Mouse (Mus musculus) thymus, adult 2 months (tissue): Measurements from ENCODE around the gene Ccdc155. TPM values are rescaled to one million over a fixed set of nuclear protein-coding genes. Genes with fewer than 3 reads are reported as not detected.

ENCODE experiments used
- DNase-seq: peaks from one replicate; pipeline ENCODE4 v3.0.0; 2021
- H3K27ac ChIP-seq: fragments of 200-500 bp; 2 replicates; pipeline ENCODE4 v1.5.1; 2012; ENCODE audit warnings: low read length, control low read depth; ENCODE audit not compliant: control insufficient read depth, insufficient read depth
- H3K27me3 ChIP-seq: fragments of 200-500 bp; 2 replicates; pipeline ENCODE4 v1.6.1; 2012; ENCODE audit warnings: mild to moderate bottlenecking, low read length, moderate library complexity, mixed read lengths; ENCODE audit not compliant: control insufficient read depth, insufficient read depth
- H3K36me3 ChIP-seq: fragments of 200-500 bp; 2 replicates; pipeline ENCODE4 v1.6.1; 2012; ENCODE audit warnings: mild to moderate bottlenecking, low read length, moderate library complexity; ENCODE audit not compliant: control insufficient read depth, insufficient read depth
- H3K4me1 ChIP-seq: fragments of 200-500 bp; replicated peaks from 2 replicates; pipeline ENCODE4 v1.6.1; 2012; ENCODE audit warnings: low read length; ENCODE audit not compliant: control insufficient read depth, insufficient read depth
- H3K4me3 ChIP-seq: fragments of 200-500 bp; 2 replicates; pipeline ENCODE4 v1.5.1; 2012; ENCODE audit warnings: mild to moderate bottlenecking, low read length, control low read depth, moderate library complexity; ENCODE audit not compliant: control insufficient read depth, insufficient read depth
- CTCF ChIP-seq: fragments of 200-500 bp; IDR thresholded peaks from 2 replicates; pipeline ENCODE4 v1.5.1; 2012; ENCODE audit warnings: mild to moderate bottlenecking, control low read depth, low read length, moderate library complexity, borderline replicate concordance; ENCODE audit not compliant: control insufficient read depth, poor library complexity, insufficient read depth; ENCODE audit errors: extremely low read depth
- POLR2A ChIP-seq: fragments of 200-500 bp; IDR thresholded peaks from 2 replicates; pipeline ENCODE4 v1.6.1; 2012; ENCODE audit warnings: mild to moderate bottlenecking, low read length, control low read depth, moderate library complexity; ENCODE audit not compliant: control insufficient read depth, poor library complexity, insufficient read depth; ENCODE audit errors: extremely low read depth
- WGBS: fragments of 180-500 bp; shearing (Covaris S2); methylation state at CpG from one replicate; pipeline ENCODE4 v1.1.7; 2018; 5-methylcytosine and 5-hydroxymethylcytosine counted together
- polyA plus RNA-seq: library from polyadenylated mRNA; depleted of rRNA; stranded (reverse); fragments of >200 nt; gene quantifications from 2 replicates; pipeline ENCODE4 v1.2.3, GENCODE M21; 2012

Ccdc155 gene
- polyA plus RNA-seq, 1 experiment, result 0.32 TPM

DNA sequence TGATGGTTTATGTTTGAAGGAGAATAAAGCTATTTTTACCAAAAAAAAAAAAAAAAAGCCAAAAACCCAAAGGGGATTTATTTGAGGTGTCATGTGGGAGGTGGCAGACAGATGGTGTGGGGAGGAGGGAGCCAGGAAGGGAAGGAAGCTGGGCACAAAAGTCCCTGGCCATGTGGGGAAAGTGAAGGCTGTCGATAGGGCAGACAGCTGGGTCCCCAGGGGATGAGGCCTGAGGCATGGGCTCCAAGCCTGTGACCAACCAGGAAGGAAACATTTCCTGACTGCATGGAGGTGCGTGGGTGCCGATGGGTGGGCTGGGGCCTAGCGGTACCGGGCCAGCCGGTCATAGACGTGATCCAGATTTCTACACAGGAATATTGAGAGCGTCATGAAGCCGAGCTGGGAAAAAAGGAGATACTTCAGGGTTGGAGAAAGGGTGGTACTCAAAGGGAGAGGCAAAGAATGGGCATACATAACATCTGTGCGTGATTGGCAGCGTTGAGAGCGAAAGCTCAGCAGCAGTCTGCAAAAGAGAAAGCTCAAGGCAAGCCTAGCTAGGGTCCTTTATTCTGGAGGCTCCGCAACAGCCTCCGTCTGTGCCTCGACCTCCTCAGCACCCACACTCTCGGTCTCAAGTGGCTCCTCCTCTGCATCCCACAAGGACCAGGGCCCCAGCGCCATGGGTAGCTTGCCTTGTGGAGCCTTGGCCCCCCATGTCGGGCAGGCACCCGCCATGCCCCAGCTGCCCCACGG, 29.1 kb upstream of the Ccdc155 start:
- DNase-seq, result no peak
- no peaks in the 10 kb centered on the region for H3K36me3 ChIP-seq
- H3K4me1 ChIP-seq, result peaks cover 15% of the 10 kb centered on the region
- no peak for TF ChIP-seq CTCF
- no peak for TF ChIP-seq POLR2A
- H3K27ac ChIP-seq, result no peak overlapping the region
- no peak overlapping the region for H3K4me3 ChIP-seq
- 74% methylated on average over 20 of the region's 20 CpGs for WGBS
- H3K27me3 ChIP-seq, result no peaks in the 10 kb centered on the region

DNA sequence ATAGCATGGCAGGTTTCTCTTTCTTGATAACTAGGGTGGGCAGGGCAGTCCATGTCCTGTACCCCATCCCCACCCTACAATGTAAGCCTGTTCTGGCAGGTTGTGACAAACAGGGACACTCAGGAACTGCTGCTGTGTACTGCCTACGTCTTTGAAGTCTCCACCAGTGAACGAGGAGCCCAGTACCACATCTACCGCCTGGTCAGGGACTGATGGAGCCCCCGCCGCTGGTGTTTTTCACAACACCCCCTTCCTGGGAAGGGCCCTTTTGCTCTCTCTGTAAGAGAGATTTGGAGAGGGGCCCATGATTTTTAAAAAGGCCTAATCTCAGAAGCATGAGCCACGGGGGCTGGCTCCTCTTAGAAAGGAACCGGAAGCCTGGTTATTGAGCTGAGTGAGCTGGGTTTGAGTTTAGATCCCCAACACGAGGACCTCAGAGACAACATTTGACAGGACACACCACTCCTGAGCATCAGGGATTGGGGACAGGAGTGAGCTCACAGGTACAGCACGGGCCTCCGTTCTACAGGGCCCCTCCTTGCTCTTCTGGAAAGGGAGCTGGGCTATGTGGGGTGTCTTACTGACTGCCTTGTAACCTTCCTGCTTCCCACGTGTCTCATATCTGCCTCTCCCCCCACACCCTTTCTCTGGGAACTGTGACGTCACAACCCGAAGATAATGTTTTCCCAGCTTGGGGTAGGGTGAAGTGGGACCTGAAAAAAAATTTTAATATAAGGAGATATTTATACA, 28.2 kb upstream of the Ccdc155 start:
- WGBS, result 87% methylated on average over 13 of the region's 13 CpGs
- Histone ChIP-seq H3K27me3 (no peaks in the 10 kb centered on the region), H3K4me3 (no peak overlapping the region), H3K27ac (no peak overlapping the region), H3K4me1 (peaks cover 11% of the 10 kb centered on the region), H3K36me3 (no peaks in the 10 kb centered on the region)
- no peak for DNase-seq
- TF ChIP-seq CTCF (no peak), POLR2A (no peak)

DNA sequence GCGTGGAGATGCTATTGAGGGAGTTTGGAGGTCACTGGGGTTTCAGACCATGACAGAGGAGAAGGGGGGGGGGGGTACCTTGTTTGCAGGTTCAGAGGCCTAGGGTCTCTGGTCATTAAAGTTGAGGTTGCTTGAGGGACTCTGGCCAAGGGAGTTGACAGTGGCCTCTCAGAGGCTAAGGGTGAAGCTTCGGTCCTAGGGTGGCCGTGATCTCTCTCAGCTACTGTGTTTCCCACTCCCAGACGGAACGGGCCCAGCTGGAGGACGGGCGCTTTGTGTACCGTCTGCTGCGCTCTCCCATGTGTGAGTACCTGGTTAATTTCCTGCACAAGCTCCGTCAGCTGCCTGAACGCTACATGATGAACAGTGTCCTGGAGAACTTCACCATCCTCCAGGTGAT, 27.2 kb upstream of the Ccdc155 start:
- H3K27ac ChIP-seq, result no peak overlapping the region
- peaks cover 7% of the 10 kb centered on the region for H3K4me1 ChIP-seq
- no peak for TF ChIP-seq POLR2A
- no peak for TF ChIP-seq CTCF
- no peak overlapping the region for H3K4me3 ChIP-seq
- no peaks in the 10 kb centered on the region for H3K36me3 ChIP-seq
- WGBS, result 97% methylated on average over 11 of the region's 11 CpGs
- no peaks in the 10 kb centered on the region for H3K27me3 ChIP-seq
- DNase-seq, result no peak

DNA sequence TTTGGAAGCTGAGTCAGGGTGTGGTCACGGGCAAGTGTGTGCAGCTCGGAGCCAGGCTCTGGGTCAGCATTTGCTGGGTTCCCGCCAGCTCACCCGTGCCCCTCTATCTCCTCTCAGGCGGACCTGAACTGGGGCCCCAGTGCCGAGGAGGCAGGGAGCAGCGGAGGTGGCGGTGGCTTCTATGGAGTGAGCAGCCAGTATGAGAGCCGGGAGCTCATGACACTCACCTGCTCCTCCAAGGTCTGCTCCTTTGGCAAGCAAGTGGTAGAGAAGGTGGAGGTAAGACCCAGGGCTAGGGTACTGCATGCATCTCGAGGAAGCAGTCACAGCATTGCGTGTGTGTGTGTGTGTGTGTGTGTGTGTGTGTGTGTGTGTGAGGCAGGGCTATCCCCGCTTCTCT, 26.5 kb upstream of the Ccdc155 start:
- WGBS, result 90% methylated on average over 12 of the region's 12 CpGs
- no peaks in the 10 kb centered on the region for H3K36me3 ChIP-seq

DNA sequence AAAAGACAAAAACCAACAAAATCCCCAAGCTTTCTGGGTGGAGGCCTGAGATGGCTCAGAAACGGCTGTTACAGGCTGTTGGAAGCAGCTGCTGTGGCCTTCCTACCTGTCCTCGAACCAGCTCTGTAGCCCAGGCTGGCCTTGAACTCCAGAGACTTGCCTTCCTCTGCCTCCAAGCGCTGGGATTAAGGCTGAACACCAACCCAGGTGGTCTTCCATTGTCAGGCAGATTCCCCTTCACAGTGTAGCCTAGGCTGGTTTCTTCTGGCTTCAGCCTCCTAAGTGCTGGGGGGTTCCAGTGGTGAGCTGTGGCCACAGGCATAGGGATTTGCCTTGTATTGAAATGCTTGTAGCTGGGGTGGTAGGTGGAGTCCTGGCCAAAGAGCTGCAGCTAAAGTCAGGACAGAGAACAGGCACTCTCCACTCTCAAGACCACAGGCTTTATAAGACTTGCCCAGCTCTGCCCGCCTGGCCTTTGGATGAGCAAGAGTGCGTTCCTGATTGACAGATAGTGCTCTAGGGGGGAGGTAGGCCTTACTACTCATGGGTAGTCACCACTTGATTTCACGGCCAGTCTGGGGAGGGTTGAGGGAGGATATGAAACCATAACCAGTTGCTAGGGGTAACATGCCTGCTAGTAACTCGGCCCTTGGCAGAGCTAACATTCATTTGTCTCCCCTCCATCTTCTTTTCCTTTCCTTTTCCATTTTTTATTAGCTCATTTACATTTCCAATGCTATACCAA, 24.9 kb upstream of the Ccdc155 start:
- H3K4me3 ChIP-seq, result no peak overlapping the region
- 80% methylated on average over 7 of the region's 7 CpGs for WGBS
- H3K36me3 ChIP-seq, result no peaks in the 10 kb centered on the region
- DNase-seq, result no peak
- 0 out of 2 replicates have a peak, but pooled peaks cover 7% of the 10 kb centered on the region for H3K4me1 ChIP-seq
- H3K27me3 ChIP-seq, result no peaks in the 10 kb centered on the region
- TF ChIP-seq POLR2A (no peak), CTCF (no peak)
- no peak overlapping the region for H3K27ac ChIP-seq

More for the DNA sequence above, 26.5 kb upstream of the Ccdc155 start:
- no peak for TF ChIP-seq CTCF
- TF ChIP-seq POLR2A, result no peak
- H3K4me1 ChIP-seq, result 0 out of 2 replicates have a peak, but pooled peaks cover 7% of the 10 kb centered on the region
- no peak overlapping the region for H3K4me3 ChIP-seq
- H3K27me3 ChIP-seq, result no peaks in the 10 kb centered on the region
- H3K27ac ChIP-seq, result no peak overlapping the region
- no peak for DNase-seq

DNA sequence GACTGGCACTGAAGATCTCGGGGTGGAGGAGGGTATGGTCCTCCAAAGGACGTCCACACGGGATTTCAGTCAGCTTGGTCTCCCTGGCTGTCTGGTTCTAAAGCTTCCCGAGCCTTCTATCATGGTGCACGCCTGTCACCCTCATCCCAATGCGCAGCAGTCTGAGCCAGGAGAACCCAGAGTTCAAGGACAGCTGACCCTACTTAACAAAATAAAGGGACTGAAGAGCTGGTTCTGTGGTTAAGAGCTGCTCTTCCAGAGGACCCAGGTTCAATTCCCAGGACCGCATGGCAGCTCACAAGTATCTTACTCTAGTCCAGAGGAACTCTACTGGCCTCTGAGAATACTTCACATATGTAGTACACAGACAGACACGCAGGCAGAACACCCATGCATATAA, 24.4 kb upstream of the Ccdc155 start:
- Histone ChIP-seq H3K36me3 (no peaks in the 10 kb centered on the region), H3K4me3 (no peak overlapping the region), H3K27ac (no peak overlapping the region), H3K4me1 (0 out of 2 replicates have a peak, but pooled peaks cover 7% of the 10 kb centered on the region), H3K27me3 (no peaks in the 10 kb centered on the region)
- DNase-seq, result no peak
- TF ChIP-seq POLR2A (no peak), CTCF (no peak)
- WGBS, result 95% methylated on average over 8 of the region's 8 CpGs
